Mouse (Mus musculus): ENCODE data around the gene Phf6. TPM values are rescaled to one million over a fixed set of nuclear protein-coding genes. Genes with fewer than 3 reads are reported as not detected.

Phf6 gene
- polyA plus RNA-seq, 1 experiment from 2014 or later, result 125 TPM

- Histone ChIP-seq H3K9me3 (ENCODE audit: control insufficient read depth, low read length) (no peaks in the 10 kb centered on the region), H3K9ac (ENCODE audit: low read length) (no peak overlapping the region), H3K36me3 (ENCODE audit: control insufficient read depth, insufficient read depth, low read length) (no peaks in the 10 kb centered on the region), H3K27me3 (ENCODE audit: control insufficient read depth, insufficient read depth, low read length) (no peaks in the 10 kb centered on the region), H3K27ac (ENCODE audit: low read depth, low read length) (no peak overlapping the region), H3K4me1 (ENCODE audit: control insufficient read depth, insufficient read depth, low read length) (no peaks in the 10 kb centered on the region), H3K4me3 (ENCODE audit: low read depth, low read length) (no peak overlapping the region), H3K4me2 (no peak overlapping the region)
- WGBS, result 60% methylated on average over 3 of the region's 3 CpGs
- DNase-seq (ENCODE audit: low spot score, missing footprints), result peak; percentile 95
- no peak for ATAC-seq (ENCODE audit: low FRiP score)
These were observed 94.0 kb downstream of the Phf6 start for GRCm38 (mm10) chrX:53006062-53006461.

Other genes starting within 250 kb of the Phf6 start
- 8.6 and 9.5 TPM in 2 replicates for gene Ccdc160, start 121.1 kb upstream of the Phf6 start, polyA plus RNA-seq (2014; fragmentation: Nextera tagmentation; extraction: Ambion mirVana)
- 75.3 and 76.5 TPM in 2 replicates for gene Hprt, start 75.9 kb downstream of the Phf6 start, polyA plus RNA-seq (2014; fragmentation: Nextera tagmentation; extraction: Ambion mirVana)